Mouse (Mus musculus) cerebellum, postnatal 14 days (tissue): ENCODE measurements at regions not wholly inside any gene's neighbourhood (a gene's known extent, or its start where the extent isn't known, plus 50 kb on each side); places are given as distances from the start of the nearest gene placed in this dataset.

Source experiments
- DNase-seq, 2 experiments: peaks; one replicate each; pipeline ENCODE4 v3.0.0; 2021; ENCODE audit warnings: mixed read lengths in 2 of 2

DNA sequence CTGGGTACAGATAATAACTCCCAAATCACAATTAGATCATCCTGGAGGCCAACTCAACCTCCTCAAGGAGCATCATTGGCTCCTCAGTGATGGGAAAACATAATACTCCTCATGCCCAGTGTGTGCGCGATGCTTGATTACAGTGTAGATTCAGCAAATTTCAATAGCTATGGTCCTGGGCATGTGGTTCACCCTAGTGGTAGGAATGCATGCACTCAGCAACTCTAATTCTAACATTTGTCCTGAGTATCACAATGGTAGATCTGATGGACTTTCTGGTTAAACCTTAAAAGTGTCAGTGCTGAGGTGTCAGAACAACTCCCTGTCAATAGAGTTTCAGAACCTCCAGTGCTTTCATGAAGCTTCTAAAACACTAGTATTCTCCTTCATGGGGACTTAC, 442.0 kb downstream of the Hsfy2 start:
- no peak for DNase-seq

DNA sequence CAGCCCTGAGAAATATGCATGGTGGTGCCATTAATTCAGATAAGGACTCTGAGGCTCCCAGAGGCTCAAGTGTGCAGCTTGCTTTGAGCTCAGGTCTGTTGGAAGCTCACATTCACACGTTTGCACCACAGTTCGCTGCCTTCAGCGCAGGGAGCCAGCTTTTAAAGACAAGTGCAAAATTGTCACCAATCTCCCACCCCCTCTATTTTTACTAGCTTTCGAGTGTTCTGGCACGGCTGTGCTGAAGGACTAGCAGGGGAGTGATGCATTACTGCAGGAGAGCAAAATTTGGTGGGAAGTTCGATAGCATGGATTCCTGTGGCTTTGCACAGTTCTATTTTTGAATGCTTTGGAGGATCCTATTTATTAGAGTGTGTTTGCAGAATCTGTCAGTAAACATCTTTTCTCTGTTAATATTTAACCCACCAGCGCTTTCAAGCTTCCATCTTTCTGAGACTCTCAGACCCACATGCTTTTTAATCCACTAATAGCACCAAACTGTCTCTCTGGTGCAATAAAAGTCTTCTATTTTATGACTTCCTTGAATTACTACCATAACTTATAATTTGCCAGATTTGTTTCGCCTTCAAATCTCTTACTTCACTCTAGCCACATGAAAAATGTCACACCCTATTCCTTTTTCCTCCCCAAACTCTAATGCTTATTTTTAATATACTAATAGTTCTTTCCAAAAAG, 453.6 kb downstream of the Hsfy2 start:
- DNase-seq, result no peak

- DNase-seq, result peak in 1 of 2 experiments; percentile 5
Observed at GRCm38 (mm10) chr1:56179206-56179985, 457.8 kb downstream of the Hsfy2 start.

- DNase-seq, result no peak
Observed at GRCm38 (mm10) chr1:56171157-56171556, 466.1 kb downstream of the Hsfy2 start.

DNA sequence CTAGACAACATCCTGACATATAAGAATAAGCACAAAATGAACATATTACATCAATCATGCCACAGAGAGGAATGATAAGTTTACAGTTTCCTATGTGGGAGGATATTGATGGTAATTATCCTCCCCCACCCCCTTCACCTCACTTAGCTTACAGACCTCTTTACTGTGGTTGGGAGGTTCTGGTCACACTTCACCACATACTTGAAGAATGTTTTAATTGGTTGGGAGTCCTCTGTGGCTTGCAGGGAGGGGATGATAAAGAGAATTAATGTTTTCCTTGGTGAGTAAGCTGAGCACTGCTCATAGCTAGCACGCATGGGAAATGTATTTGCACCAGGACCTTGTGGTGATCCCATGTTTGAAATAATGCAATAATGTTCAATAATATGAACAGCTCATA, 468.5 kb downstream of the Hsfy2 start:
- DNase-seq, result no peak

GRCm38 (mm10) chr1:56168063-56168462, 469.2 kb downstream of the Hsfy2 start:
- DNase-seq, result no peak

DNA sequence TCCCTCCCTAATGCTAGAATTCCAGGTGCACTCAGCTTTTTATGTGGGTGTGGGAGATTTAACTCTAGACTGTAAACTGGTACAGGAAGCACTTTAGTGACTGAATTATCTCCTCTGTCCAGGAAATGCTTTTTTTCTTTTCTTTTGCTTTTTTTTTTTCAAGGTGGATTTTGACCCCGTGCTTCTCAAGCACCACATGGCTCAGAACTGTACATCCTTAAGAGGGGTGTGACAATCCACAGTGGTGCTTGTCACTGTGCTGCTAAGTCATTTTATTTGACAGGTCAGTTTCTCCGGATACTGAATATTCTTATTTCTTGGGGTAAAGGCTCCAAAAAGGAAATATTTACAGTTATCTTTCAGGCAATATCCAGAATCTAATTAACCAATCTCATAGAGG, 472.0 kb downstream of the Hsfy2 start:
- DNase-seq, result no peak

- DNase-seq, result no peak
Observed at GRCm38 (mm10) chr1:56164366-56164765, 472.9 kb downstream of the Hsfy2 start.

DNA sequence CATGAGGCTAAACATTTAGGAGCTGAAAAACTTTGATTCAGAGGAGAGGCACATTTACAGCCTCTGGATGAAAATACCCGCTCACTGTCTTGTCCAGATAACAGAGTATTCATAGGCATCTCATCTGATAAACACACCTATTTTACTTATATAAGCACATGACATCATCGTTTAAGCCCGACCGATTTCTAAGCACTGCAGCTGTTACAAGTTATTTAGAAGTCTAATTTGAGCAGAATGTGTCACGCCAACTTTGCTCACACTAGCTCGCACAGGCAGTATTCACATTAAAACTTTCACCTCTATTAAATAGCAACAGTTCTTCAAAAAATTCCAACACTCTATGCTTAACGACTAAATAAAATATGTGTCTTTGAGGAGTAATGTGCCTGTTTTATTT, 506.3 kb downstream of the Hsfy2 start:
- no peak for DNase-seq

DNA sequence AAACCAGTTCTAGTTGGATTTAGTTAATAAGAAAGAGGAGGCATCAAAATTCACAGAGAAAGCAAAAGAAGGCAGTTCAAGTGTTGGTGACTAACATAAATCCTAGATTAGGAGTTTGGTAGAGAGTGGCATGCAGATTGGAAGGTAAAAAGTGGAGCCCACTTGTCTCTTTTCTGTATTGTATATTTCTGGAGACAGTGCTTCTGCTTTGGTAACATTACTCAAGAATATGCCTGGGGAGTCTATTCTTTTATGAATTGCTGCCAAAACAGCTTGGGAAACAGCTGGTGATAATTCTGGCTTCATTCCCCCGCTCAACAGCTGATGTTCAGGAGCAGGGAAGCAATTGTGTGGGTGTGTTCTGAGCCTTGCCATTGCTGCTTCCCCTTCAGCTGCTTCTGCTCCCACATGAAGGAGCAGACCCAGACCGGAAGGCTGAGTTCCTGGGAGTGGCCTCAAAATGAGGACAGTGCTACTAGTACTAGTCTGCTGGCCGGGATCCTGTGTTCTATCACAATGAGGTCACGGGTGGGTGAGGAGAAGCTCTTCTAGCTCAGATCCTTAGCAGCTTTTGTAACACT, 547.9 kb downstream of the Hsfy2 start:
- DNase-seq, result peak in 1 of 2 experiments; percentile 2

- no peak for DNase-seq
Observed at GRCm38 (mm10) chr1:56088357-56088756, 548.9 kb downstream of the Hsfy2 start.

- DNase-seq, result no peak
Observed at GRCm38 (mm10) chr1:56076757-56077156, 560.5 kb downstream of the Hsfy2 start.

- no peak for DNase-seq
Observed at GRCm38 (mm10) chr1:56072255-56072654, 565.0 kb downstream of the Hsfy2 start.

DNA sequence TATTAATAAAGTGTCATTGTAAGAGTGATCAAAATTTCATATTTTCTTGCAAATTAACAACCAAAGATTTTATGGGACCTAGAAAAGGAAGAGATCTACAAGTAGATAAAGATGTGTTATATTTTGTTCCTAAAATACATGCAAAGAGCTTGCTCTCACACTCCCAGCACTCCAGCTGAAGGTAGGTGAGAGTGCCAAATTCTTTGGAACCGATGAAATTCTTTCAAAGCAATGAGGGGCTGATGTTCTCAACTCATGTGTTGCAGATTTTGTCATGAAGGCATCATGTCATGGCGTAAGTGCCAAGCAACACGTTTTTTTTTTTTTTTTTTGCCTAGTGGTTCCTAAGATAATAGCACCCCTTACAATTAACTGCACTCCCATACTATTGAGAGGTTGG, 573.8 kb downstream of the Hsfy2 start:
- DNase-seq, result no peak
